Mouse (Mus musculus): ENCODE measurements around the gene Ghitm.

The Ghitm gene

DNA sequence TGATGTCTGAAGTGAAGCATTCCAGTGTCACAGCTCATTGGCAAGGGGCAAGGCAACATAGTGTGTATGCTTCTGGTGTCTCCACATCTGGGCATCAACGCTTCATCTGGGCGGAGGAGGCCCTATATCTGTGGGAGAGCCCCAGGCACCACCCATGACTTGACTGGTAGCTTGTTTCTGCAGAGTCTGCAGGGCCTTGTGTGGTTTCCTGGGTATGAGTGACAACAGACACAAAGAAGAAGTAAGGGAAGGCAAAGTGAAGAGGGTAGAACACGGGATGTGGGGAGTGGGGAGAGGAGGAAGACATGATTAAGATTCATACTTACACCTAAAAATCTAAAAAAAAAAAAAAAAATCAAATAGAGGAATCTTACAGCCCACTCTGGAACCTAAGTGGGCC, 32.6 kb downstream of the Ghitm start:
- DNase-seq: no peak

GRCm38 (mm10) chr14:37101531-37101930, 33.5 kb downstream of the Ghitm start:
- DNase-seq: no peak

DNA sequence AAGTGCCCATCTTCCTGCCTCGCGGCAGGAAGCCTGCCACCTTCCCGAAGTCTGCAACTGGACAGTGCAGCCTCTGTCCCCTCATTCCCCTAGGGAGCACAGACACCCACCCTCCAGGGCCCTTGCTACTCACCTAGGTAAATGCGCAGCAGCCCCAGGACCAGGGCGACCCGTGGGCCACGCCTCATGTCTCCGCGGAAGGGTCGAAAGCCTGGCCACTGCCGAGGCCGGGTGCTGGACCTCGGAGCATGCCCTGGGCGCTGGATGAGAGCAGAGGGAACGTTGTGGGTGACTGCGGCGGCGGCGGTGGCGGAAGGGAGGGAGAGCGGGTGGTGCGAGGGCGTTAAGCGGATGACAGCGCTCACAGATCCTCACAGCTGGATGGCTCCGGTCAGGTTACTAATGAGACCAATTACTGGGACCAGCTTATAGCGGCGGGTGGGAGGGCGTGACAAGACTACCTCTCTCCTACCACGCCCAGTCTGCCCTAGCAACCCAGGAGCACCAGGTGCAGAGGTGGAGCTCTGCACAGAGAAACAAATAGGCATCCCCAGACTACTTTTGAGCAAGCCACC, 37.0 kb downstream of the Ghitm start, which contains the start of gene Cdhr1:
Cdhr1 (minus strand) TSS at position 392 of the 575 bp plus-strand sequence.
- DNase-seq: peak; percentile 12

DNA sequence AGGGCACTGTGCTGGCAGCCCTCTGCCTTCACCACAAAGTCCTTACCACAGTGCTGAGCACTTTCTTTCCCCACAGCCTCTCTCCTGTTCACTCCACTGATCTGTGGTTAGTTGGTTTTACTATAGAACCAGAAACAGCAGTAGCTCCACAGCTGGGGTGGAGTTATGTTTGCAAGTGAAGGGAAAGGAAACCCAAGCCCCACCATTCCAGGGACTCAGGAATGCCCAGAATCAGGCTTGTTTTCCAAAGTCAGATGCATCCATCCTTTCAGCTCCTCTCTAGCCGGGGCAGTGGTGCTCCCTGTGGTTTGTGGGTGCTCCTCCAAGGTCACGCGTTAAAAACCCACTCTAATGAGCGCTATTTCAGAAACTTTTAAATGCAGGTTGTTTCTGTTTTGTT, 39.5 kb downstream of the Ghitm start:
- no peak for DNase-seq

DNA sequence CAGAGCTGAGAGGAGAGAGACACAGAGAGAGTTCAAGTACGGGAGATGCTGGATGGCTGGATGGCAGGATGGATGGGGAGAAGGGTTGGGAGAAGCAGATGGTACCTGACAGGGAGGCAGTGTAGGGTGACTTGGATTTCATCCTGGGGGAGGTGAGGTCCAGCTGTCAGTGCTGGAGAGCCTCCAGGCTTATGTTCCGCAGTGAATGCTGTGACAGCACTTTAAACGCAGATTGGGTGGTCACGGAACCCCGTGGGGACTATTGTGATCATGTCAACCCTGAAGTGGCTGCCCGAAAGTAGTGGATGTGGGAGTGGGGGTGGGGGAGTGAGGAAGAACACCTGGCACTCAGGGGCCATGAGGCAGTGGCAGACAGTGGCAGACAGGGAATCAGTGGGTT, 40.6 kb downstream of the Ghitm start:
- no peak for DNase-seq

DNA sequence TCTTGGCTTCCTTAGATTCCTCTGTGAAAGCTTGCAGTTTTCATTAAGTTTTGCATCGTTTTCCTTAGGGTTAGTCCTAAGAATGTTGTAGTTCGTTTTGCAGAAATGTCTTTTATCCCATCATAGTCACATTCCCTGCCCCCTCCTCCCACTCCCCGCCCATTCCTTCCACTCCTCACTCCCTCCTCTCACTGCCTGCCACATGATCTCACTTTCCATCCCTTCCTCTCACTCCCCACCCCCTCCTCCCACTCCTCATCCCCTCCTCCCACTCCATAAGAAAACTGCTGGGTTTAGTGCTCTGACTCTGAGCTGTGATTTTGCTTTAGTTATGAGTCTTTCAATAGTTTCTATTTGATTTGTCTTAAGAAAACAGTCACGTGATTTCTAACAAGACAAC, 51.3 kb downstream of the Ghitm start:
- no peak for DNase-seq

DNA sequence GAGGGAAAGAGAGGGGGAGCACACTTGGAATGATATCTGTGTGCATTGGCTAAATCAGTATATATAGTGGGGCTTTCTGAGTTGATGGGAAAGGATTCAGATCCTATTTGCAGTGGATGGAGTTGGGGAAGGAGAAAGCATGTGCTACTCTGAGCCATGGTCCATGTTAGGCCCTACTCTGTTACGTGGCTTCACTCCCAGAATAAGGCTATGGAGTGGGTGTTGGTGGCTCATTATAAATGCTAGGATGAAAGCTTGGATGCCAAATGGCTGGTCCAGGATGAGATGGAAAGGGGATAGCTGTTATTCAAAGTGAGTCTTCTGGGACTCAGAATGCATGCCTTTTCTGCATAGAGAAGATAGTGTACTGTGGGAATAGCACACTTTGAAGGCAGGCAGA, 54.3 kb downstream of the Ghitm start:
- no peak for DNase-seq
